Mouse (Mus musculus) G1E (cell line): Measurements from ENCODE around the gene Gstm2. TPM values are rescaled to one million over a fixed set of nuclear protein-coding genes. Genes with fewer than 3 reads are reported as not detected.
"Not testable (repeated sequence)": the region's sequence is repeated elsewhere in the genome, so short reads cannot be mapped to it uniquely, and the experiment has no call there.

Source experiments
- ATAC-seq: 2 replicates; pipeline ENCODE4 v1.8.0; 2016; ENCODE audit warnings: mild to moderate bottlenecking; ENCODE audit not compliant: insufficient number of reproducible peaks, poor library complexity, low FRiP score, severe bottlenecking; ENCODE audit errors: extremely low read depth
- DNase-seq: peaks from one replicate; pipeline ENCODE4 v3.0.0; 2012; ENCODE audit warnings: low spot score
- H3K27me3 ChIP-seq: 2 replicates; pipeline ENCODE4 v1.6.1; 2012; ENCODE audit warnings: mild to moderate bottlenecking, low read length, inconsistent platforms; ENCODE audit not compliant: insufficient read depth
- H3K36me3 ChIP-seq: replicated peaks from 2 replicates; pipeline ENCODE3; 2012; ENCODE audit warnings: mild to moderate bottlenecking, inconsistent platforms
- H3K4me1 ChIP-seq: 2 replicates; pipeline ENCODE4 v1.6.1; 2012; ENCODE audit warnings: low read depth, low read length, inconsistent platforms, mixed read lengths; ENCODE audit not compliant: insufficient read depth
- H3K4me3 ChIP-seq: 2 replicates; pipeline ENCODE4 v1.5.1; 2012; ENCODE audit warnings: low read depth, mild to moderate bottlenecking, inconsistent platforms, low read length, moderate library complexity, mixed read lengths
- H3K9me3 ChIP-seq: replicated peaks from 2 replicates; pipeline ENCODE4 v1.6.1; 2012; ENCODE audit warnings: inconsistent platforms
- CTCF ChIP-seq: IDR thresholded peaks from 2 replicates; pipeline ENCODE4 v1.5.1; 2012; ENCODE audit warnings: low read depth, low read length, inconsistent platforms, mixed read lengths
- GATA1 ChIP-seq: IDR thresholded peaks from 2 replicates; pipeline ENCODE4 v1.6.1; 2012; ENCODE audit warnings: borderline replicate concordance, low read length, inconsistent platforms, mixed read lengths
- GATA2 ChIP-seq: IDR thresholded peaks from 2 replicates; pipeline ENCODE4 v1.6.1; 2012; ENCODE audit warnings: low read depth, low read length, inconsistent platforms, borderline replicate concordance
- POLR2AphosphoS5 ChIP-seq: IDR thresholded peaks from 2 replicates; pipeline ENCODE4 v1.6.1; 2012; ENCODE audit warnings: low read depth, low read length, inconsistent platforms; ENCODE audit not compliant: insufficient replicate concordance
- TAL1 ChIP-seq: conservative IDR thresholded peaks from 2 replicates; pipeline ENCODE4 v1.6.1; 2012; ENCODE audit warnings: low read depth, low read length, inconsistent platforms, mixed read lengths
- polyA plus RNA-seq: library from polyadenylated mRNA; stranded (reverse); fragments of >175 nt; gene quantifications from 2 replicates; pipeline ENCODE4 v1.2.3, GENCODE M21; 2012
- total RNA-seq, 2 experiments: library from RNA; stranded (forward) in 1 of 2; stranded (reverse) in 1 of 2; fragments of 200-1000 nt in 1 of 2; fragments of >200 nt in 1 of 2; fragmentation: Nextera tagmentation in 1 of 2; gene quantifications; 2 replicates each; pipeline ENCODE4 v1.2.3; 2014 to 2017

The Gstm2 gene
- total and polyA plus RNA-seq, 3 experiments: not detected

DNA sequence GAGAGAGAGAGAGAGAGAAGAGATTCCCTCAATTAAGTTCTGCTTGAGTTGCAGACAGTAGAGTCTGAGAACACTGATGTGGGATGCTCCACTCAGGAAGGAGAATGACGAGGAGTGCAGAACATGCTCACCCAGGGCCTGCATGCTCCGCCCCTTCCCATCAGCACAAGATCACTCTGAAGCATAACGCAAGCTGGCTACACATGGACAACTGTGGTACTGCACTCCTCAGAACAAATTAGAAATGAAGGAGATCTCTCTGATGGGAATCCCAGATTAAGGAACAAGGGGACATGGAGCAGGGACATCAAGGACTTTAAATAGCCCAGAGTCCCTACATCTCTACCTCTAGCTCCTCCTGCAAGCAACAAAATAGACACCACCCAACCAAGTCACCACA lies 5.0 kb downstream of the Gstm2 start:
- Histone ChIP-seq H3K4me1 (no peaks in the 10 kb centered on the region), H3K9me3 (no peaks in the 10 kb centered on the region), H3K27me3 (peaks cover 27% of the 10 kb centered on the region; the same call in 1 of the 2 replicates), H3K4me3 (no peak overlapping the region), H3K36me3 (no peaks in the 10 kb centered on the region)
- no peak for TF ChIP-seq GATA2
- ATAC-seq (no peak), DNase-seq (no peak)

GRCm38 (mm10) chr3:107977691-107978090 lies 8.6 kb downstream of the Gstm2 start:
- ATAC-seq (no peak), DNase-seq (no peak)
- TF ChIP-seq GATA2: no peak
- no peak for TF ChIP-seq GATA1
- no peak for TF ChIP-seq TAL1
- no peak for TF ChIP-seq CTCF
- H3K27me3 ChIP-seq: peaks cover 14% of the 10 kb centered on the region
- H3K9me3 ChIP-seq: no peaks in the 10 kb centered on the region
- no peaks in the 10 kb centered on the region for H3K36me3 ChIP-seq
- H3K4me3 ChIP-seq: no peak overlapping the region
- no peaks in the 10 kb centered on the region for H3K4me1 ChIP-seq

DNA sequence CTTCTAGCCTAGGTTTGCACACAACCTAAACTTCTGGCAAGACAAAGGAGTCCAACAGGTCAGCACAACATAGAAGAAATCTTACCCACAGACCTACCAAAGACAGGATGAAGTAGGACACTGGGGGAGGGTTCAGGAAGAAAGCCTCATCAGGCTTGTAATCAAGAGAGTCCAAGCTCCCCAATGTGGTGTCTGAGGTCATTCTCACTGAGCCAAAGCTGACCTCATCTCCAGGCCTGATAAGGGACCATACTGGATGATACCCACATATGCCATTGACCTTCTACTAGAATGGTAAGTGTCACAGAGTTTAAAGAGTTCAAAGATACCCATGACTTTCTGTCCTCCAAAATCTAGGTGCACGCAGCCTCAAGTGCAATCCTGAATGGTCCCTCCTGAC lies 12.0 kb downstream of the Gstm2 start:
- Histone ChIP-seq H3K27me3 (peaks cover 10% of the 10 kb centered on the region; the same call in 1 of the 2 replicates), H3K4me3 (no peak overlapping the region), H3K4me1 (no peaks in the 10 kb centered on the region), H3K9me3 (no peaks in the 10 kb centered on the region), H3K36me3 (no peaks in the 10 kb centered on the region)
- ATAC-seq (no peak), DNase-seq (no peak)
- no peak for TF ChIP-seq TAL1
- TF ChIP-seq GATA1: no peak
- TF ChIP-seq GATA2: no peak
- no peak for TF ChIP-seq CTCF
- no peak for TF ChIP-seq POLR2AphosphoS5

GRCm38 (mm10) chr3:107972070-107972469 lies 14.2 kb downstream of the Gstm2 start:
- H3K4me1 ChIP-seq: no peaks in the 10 kb centered on the region
- ATAC-seq: no peak
- H3K27me3 ChIP-seq: peaks cover 10% of the 10 kb centered on the region; the same call in 1 of the 2 replicates
- TF ChIP-seq CTCF: no peak
- no peak for TF ChIP-seq POLR2AphosphoS5
- TF ChIP-seq GATA2: no peak
- no peak for TF ChIP-seq TAL1
- TF ChIP-seq GATA1: no peak
- no peaks in the 10 kb centered on the region for H3K9me3 ChIP-seq
- no peaks in the 10 kb centered on the region for H3K36me3 ChIP-seq
- no peak overlapping the region for H3K4me3 ChIP-seq
- no peak for DNase-seq

GRCm38 (mm10) chr3:107971101-107971500 lies 15.2 kb downstream of the Gstm2 start:
- H3K4me1 ChIP-seq, H3K9me3 ChIP-seq, DNase-seq, H3K36me3 ChIP-seq, H3K4me3 ChIP-seq, H3K27me3 ChIP-seq, ATAC-seq: not testable (repeated sequence)

- H3K36me3 ChIP-seq: no peaks in the 10 kb centered on the region
- no peaks in the 10 kb centered on the region for H3K9me3 ChIP-seq
- TF ChIP-seq TAL1 (no peak), GATA1 (no peak), GATA2 (no peak), CTCF (no peak), POLR2AphosphoS5 (no peak)
- H3K4me1 ChIP-seq: peaks cover 14% of the 10 kb centered on the region
- peaks cover 4% of the 10 kb centered on the region; the same call in 1 of the 2 replicates for H3K27me3 ChIP-seq
- DNase-seq (no peak), ATAC-seq (no peak)
- H3K4me3 ChIP-seq: no peak within 1 kb of the TSS
Observed at GRCm38 (mm10) chr3:107968724-107969395, 17.4 kb downstream of the Gstm2 start, which contains the start of gene Gstm3. Gene Gstm3, minus strand, starts transcription at chr3:107969283.

- H3K4me1 ChIP-seq: peaks cover 15% of the 10 kb centered on the region
Observed at GRCm38 (mm10) chr3:107966631-107967030, 19.6 kb downstream of the Gstm2 start.

More at GRCm38 (mm10) chr3:107966631-107967030, 19.6 kb downstream of the Gstm2 start:
- ATAC-seq: no peak
- Histone ChIP-seq H3K9me3 (no peaks in the 10 kb centered on the region), H3K27me3 (peaks cover 4% of the 10 kb centered on the region; the same call in 1 of the 2 replicates), H3K4me3 (no peak overlapping the region), H3K36me3 (no peaks in the 10 kb centered on the region)
- no peak for DNase-seq
- TF ChIP-seq GATA2 (no peak), TAL1 (no peak)
